ENCODE assay signal across 15 mouse cellular contexts in the genomic region with DNA sequence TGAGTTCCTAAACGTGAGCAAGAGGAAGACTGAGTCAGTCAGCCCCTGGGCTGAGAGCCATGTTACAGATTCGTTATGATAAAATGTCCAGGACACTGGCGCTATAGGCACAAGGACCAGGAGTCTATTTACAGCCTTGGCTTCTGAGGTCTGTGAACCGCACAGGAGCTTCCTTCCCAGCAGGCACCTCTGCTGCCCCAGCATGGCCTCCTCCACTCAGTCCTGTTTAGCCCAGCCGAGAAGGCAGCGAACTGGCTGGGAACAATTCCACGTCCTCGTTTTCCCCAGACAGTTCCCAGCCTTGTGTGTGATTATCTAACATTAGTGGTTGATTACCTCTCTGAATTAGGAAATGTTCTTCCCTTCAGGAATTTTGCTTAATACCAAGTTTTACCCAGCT. TPM values are rescaled to one million over a fixed set of nuclear protein-coding genes. Genes with fewer than 3 reads are reported as not detected.
DNase-seq lines count a peak whose midpoint lies in the region; ATAC-seq and TF ChIP-seq lines count a peak whose summit lies in the region.
"Had no signal": no experiment of that assay in that cellular context is flagged by ENCODE, and none has a peak within 500 bp of the region (broad histone marks: within the 10 kb centered on the region; RNA-seq: fewer than 3 reads in every experiment).

No protein-coding gene starts in this region.

- H3K4me2 ChIP-seq in intestine, postnatal 0 days (replicated peaks; ENCODE audit: low read depth) = no peak overlapping the region
- H3K4me2 ChIP-seq: embryonic facial prominence, embryonic 15.5 days; forebrain, embryonic 15.5 days; limb, embryonic 13.5 days; midbrain, embryonic 13.5 days had no signal

- peaks cover 24% of the 10 kb centered on the region; the same call in 1 of the 2 replicates for H3K36me3 ChIP-seq in intestine, postnatal 0 days (ENCODE audit: control insufficient read depth, insufficient read depth)
- H3K36me3 ChIP-seq: forebrain, embryonic 15.5 days had no signal

- no peaks in the 10 kb centered on the region for H3K4me1 ChIP-seq in intestine, postnatal 0 days (replicated peaks; ENCODE audit: control insufficient read depth, insufficient read depth, low read length)
- H3K4me1 ChIP-seq: embryonic facial prominence, embryonic 15.5 days; forebrain, embryonic 15.5 days; limb, embryonic 13.5 days; midbrain, embryonic 13.5 days had no signal

- DNase-seq in adrenal gland, adult 2 months = peak; percentile 21
- DNase-seq in adrenal gland, adult 18-20 months (ENCODE audit: low spot score in 2 of 2) = no peak
- peak; percentile 4 for DNase-seq in 3T3-L1 (ENCODE audit: low read depth, low spot score)
- DNase-seq in cerebellum, adult 11-12 months = peak; percentile 45
- peak; percentile 11 for DNase-seq in heart, adult 8-10 months (ENCODE audit: low spot score)
- DNase-seq in embryo, embryonic 10.5 days (ENCODE audit: low spot score) = no peak
- no peak for DNase-seq in neural tube, embryonic 10.5 days (ENCODE audit: extremely low spot score, low spot score)
- DNase-seq: lung, postnatal 36 days; thymus, postnatal 36 days had no signal

- no peaks in the 10 kb centered on the region for H3K9me3 ChIP-seq in intestine, postnatal 0 days (ENCODE audit: control insufficient read depth)
- H3K9me3 ChIP-seq: embryonic facial prominence, embryonic 15.5 days; forebrain, embryonic 15.5 days; limb, embryonic 13.5 days; midbrain, embryonic 13.5 days had no signal

- H3K4me3 ChIP-seq in intestine, postnatal 0 days (ENCODE audit: low read depth, low read length) = no peak overlapping the region
- H3K4me3 ChIP-seq: embryonic facial prominence, embryonic 15.5 days; forebrain, embryonic 15.5 days; limb, embryonic 13.5 days; midbrain, embryonic 13.5 days had no signal

- no peaks in the 10 kb centered on the region for H3K27me3 ChIP-seq in intestine, postnatal 0 days (replicated peaks; ENCODE audit: control insufficient read depth, insufficient read depth, low read length)
- H3K27me3 ChIP-seq: embryonic facial prominence, embryonic 15.5 days; forebrain, embryonic 15.5 days; limb, embryonic 13.5 days; midbrain, embryonic 13.5 days had no signal

- 75% methylated on average over 8 of the region's 8 CpGs for WGBS in intestine, postnatal 0 days

- H3K9ac ChIP-seq in intestine, postnatal 0 days (ENCODE audit: low read depth, low read length) = no peak overlapping the region
- H3K9ac ChIP-seq: embryonic facial prominence, embryonic 15.5 days; forebrain, embryonic 15.5 days; limb, embryonic 13.5 days; midbrain, embryonic 13.5 days had no signal

- ATAC-seq in intestine, postnatal 0 days = no peak
- ATAC-seq: forebrain, embryonic 15.5 days; hindbrain, embryonic 16.5 days; midbrain, embryonic 13.5 days had no signal

- TF ChIP-seq CTCF in intestine, postnatal 0 days (IDR thresholded peaks at IDR 0.05; ENCODE audit: low read depth) = no peak

- no peak overlapping the region for H3K27ac ChIP-seq in intestine, postnatal 0 days (ENCODE audit: low read depth, low read length)
- H3K27ac ChIP-seq: embryonic facial prominence, embryonic 15.5 days; forebrain, embryonic 15.5 days; limb, embryonic 13.5 days; midbrain, embryonic 13.5 days had no signal

RNA-seq across cellular contexts. Expression of a gene that starts 45.2 kb away (rescaled TPM):
- total RNA-seq in adrenal gland, adult 2 months (2021) = 10 to 100 TPM; 17.9 to 18.3 TPM
- 3.9 and 4.2 TPM in 2 replicates for polyA plus RNA-seq in adrenal gland, adult 2 months (2012; rRNA removed)
- 10 to 100 TPM; 12.8 to 16.7 TPM for total RNA-seq in adrenal gland, adult 18-20 months (2021)
- 1 to 10 TPM; 6.4 to 7.6 (median 6.7) TPM for total RNA-seq in heart, adult 8-10 months (2022)
- polyA plus RNA-seq in intestine, postnatal 0 days (2015; fragmentation: Nextera tagmentation; extraction: Ambion mirVana) = 6.6 and 9.1 TPM in 2 replicates

Comparison
In these comparisons a context has a peak if more than half of its experiments do, and no peak if none do; other contexts are left out.
1. DNase-seq: peak in adrenal gland, adult 2 months (single experiment), 3T3-L1 (single experiment), cerebellum, adult 11-12 months (single experiment) and heart, adult 8-10 months (single experiment); none in adrenal gland, adult 18-20 months (0 of 2), embryo, embryonic 10.5 days (single experiment) and neural tube, embryonic 10.5 days (single experiment).